Mouse (Mus musculus) c-Kit-positive CD71-positive TER-119-negative erythroid progenitor cells, embryonic 14.5 days (primary cell): Measurements from ENCODE around the gene Atp8b5.
A peak's percentile ranks its signal among the peaks of the same experiment; 100 is the strongest.

Experiments used
- DNase-seq: peaks from one replicate; pipeline ENCODE4 v3.0.0-alpha.2; 2013; ENCODE audit warnings: low read depth

The Atp8b5 gene

DNA sequence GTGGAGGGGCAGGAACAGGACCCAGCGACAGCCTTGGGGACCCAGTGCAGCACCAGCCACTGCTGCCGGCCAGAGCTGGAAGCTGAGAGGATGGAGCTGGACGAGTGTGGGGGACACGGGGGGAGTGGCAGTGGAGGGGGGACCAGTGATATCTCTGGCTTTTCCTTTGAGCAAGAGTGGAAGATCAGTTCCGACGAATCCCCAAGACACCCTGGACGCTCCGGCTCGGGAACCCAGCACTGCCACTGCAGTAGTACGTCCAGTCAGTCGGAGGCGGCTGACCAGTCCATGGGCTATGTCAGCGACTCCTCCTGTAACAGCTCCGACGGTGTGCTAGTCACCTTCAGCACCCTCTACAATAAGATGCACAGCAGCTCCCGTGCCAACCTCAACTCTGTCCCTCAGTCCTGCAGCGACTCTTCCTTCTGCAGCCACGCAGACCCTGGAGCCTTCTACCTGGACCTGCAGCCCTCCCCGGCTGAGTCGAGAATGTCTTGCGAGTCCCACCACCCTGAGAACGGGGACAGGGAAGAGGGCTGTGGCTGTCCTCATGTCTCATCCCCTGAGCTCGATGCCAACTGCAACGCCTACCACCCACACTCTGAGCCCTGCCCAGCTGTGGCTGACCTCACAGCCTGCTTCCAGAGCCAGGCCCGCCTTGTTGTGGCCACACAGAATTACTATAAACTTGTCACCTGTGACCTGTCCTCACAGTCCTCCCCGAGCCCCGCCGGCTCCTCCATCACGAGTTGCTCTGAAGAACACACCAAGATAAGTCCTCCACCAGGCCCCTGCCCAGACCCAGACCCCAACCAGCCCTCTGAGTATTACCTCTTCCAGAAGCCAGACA is 148.5 kb downstream of the Atp8b5 start:
- DNase-seq: no peak

DNA sequence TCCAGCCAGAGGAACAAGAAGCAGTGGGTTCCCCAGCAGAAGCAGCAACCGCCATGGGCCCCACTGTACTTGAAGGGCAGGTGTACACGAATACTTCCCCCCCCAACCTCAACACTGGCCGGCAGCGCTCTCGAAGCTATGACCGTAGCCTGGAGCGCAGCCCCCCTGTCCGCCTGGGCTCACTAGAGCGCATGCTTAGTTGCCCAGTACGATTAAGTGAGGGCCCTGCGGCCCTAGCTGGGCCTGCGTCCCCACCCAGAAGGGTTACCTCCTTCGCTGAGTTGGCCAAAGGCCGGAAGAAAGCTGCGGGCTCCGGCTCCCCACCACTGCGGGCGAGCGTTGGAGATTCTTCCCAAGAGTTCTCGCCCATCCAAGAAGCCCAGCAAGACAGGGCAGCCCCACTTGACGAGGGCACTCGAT is 149.1 kb downstream of the Atp8b5 start:
- DNase-seq: no peak

DNA sequence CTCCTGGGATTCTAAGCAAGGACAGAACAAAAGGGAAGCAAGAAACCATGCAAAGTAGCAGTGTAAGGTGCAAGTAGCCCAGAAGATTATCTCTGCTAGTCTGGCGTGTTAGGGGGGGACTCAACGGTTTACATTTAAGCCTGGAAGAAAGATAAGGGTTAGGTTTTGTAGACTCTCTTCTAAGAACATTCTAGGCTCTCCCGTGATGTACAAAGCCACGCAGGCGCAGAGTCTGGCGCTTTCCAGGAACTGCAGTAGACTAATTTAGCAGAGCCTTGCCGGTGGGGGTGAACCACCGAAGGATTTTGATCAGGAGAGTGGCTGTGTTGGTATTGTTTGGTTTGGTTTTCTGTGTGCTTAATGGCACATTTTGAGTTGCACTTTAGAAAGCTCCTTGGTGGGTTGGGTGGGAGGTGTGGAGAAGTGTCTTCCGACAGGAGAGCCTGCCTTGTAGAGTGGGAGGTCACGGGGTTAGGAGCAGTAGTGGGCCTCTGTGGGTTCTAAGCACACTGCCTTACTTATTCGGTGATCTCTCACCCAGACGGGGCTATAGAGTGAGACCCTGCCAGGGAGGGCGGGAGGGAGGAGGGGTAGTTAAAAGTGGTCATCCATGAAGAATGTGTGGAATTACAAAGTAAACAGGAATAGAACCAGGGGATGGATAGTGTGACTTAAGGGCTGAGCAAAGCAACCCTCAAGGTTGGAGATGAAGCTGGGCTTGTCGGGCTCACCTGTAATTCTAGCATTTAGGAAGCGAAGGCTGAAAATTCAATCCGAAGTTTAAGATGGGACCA is 150.5 kb downstream of the Atp8b5 start:
- peak; percentile 62 for DNase-seq

GRCm38 (mm10) chr4:43418450-43418849 is 151.5 kb downstream of the Atp8b5 start:
- no peak for DNase-seq

DNA sequence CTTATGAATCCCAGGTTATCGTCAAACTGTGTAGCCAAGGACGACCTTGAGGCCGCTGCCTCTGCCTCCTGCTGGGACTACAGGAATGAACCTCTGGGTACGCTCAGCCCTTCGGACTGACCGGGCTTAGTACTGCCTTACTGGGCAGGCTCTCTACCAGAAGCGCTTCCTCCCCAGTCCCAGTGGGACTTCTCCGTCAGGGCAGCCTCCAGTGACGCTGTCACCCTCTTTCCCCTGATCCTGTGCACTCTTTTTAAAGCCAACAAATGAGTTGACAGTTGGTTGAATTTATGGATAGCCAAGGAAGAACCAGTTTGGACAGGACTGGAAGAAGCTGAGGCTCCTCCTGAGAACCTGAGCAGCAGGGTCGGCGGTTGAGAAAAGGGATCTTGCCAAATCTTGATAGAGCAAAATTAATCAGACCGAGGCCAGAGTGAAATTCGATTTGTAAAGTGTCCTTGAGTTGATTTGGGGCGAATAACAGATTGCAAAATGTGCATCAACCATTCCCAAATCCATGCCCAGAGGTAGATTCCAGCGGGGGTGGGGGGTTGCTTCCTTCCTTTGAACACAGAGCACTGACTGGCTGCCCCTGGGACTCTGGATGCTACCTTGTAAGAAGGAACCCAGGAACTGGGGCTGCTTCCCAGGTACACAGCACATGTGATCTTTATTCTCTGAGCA is 152.2 kb downstream of the Atp8b5 start:
- no peak for DNase-seq

DNA sequence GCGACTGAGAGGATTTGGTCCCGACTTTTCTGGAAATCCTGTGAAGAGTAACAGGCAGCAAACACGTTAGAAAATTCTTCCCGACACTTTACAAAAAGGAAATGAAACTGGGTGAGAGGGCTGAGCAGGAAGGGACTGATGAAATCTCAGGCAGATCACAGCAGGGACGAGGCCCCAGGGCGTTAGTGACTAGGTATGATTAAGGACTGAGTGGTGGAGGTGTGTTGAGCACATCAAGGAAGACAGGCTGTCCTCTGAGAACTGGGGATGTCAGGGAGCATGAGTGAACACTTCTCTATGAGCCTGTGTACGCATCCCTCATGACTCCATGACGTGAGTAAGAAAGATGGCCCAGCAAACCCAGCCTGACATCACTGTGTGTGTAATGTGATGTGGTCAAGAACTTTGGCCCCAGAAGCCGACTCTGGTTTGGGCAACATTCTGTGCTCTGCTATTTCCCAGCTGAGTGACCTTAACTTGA is 152.9 kb downstream of the Atp8b5 start:
- DNase-seq: no peak

GRCm38 (mm10) chr4:43420305-43420704 is 153.3 kb downstream of the Atp8b5 start:
- peak; percentile 73 for DNase-seq

GRCm38 (mm10) chr4:43421632-43422240 is 154.8 kb downstream of the Atp8b5 start:
- DNase-seq: no peak
